Mouse (Mus musculus) ovary, adult 10 weeks (tissue): ENCODE measurements around the gene Tmed4. TPM values are rescaled to one million over a fixed set of nuclear protein-coding genes. Genes with fewer than 3 reads are reported as not detected.

Source experiments
- polyA plus RNA-seq: library from polyadenylated mRNA; stranded (reverse); fragments of 350-450 nt; fragmentation: Illumina TruSeq; extraction: RNeasy Lipid Tissue Mini Kit (QIAGEN cat#74804); gene quantifications from one replicate; pipeline ENCODE4 v1.2.3, GENCODE M21; 2014

The Tmed4 gene
- 46.5 TPM for polyA plus RNA-seq

DNA sequence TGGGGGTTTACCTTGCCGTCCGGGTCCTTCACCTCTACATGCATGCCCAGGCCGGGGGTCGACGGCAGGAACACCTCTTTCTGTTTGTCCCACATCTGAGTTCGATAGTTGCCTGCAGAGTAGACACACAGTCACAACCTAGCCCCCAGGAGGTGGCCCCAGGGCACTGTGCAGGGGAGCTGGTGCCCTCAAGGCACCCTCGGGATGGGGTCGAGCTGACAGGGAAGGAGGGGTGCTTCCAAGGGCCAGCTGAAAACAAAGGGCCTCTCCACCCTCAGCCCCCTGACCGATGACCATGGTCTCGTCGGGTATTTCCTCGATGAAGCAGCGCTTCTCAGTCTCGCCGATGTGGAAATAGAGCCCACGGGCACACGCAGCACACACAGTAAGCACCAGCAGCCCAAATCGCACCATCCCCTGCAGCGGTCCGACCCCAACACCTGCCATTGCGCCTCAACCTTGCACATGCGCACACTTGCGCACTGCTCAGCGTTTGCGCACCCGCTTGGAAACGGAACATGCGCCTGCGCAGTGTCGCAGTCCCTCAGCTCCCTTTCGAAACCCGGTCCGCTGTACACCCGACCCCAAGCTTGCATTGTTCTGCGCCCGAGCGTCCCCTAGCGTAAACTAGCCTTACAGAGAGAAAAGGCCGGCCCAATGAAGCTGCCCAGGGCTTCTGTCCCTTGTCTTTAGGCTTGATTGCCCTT is at the start of gene Tmed4:
Tmed4 (minus strand) TSS at position 484 of the 707 bp plus-strand sequence.

GRCm38 (mm10) chr11:6291401-6292115 is 16.9 kb upstream of the Tmed4 start, which contains the start of gene Ogdh:
Gene Ogdh, plus strand, starts transcription at chr11:6291633.

DNA sequence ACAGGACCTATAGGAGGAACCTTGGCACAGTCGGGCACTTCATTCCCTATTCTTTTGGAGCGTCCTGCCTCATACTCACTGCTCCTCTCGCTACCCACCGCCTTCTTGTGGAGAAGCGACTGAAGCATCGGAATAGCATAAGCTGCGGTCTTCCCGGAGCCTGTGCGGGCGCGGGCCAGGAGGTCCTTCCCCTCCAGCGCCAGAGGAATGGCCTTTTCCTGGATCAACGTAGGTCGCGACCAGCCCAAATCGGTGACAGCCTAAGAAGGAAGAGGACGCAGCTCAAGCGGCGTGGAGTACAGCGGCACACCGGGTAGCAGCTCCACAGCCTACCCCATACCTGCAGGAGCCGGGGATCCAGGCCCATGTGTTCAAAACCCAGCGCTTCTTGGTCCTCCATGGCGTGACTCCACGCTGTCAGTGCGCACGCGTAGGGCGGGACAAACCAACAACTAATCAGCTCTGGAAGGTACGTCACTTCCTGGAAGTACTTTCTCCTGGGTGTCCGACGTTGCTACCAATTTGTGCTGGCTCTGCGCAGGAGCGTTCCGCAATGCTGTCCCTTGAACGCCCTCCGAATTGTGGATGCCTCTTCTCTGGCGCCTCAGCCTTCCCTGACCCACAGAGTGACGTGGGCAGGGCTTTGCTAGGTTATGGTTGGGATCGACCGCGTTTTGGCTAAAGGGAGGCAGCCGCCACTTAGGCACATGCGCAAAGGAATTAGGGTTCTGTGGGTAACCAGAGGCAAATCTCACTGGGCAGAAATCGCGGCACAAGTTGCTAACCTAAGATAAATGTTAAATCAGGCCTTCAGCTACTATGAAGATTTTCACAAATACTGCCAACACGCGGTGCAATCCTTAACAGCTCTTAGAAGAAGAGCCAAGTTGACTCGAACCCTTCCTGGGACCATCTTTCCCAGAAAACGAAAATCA is 7.1 kb downstream of the Tmed4 start, which contains the start of gene Ddx56:
Ddx56 (minus strand) TSS at position 453 of the 935 bp plus-strand sequence.

DNA sequence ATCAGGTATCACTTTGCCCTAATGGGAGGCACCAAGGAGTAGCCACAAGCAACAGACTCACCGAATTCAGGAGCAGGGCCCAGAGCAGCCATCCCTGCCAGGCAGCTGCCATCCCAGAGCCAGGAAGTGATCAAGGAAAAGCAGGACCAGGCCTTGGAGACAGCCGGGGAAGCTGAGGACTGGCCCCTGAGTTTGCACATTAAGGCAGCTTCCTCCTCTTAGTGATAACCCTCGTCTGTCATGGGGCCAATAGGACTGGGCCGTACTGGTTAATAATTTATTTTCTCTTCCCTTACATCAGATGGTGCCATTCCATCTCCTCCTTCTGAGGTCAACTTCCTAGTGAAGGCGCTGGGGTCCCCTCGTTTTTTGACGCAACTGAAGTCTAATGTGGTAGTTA is 44.7 kb downstream of the Tmed4 start, which contains the start of gene Npc1l1:
Npc1l1 (minus strand) TSS at position 132 of the 400 bp plus-strand sequence.

Other genes starting within 250 kb of the Tmed4 start
- 0.17 TPM for gene Camk2b, start 208.5 kb downstream of the Tmed4 start, polyA plus RNA-seq
- gene A730071L15Rik, start 74.8 kb downstream of the Tmed4 start, polyA plus RNA-seq = not detected
- 21.9 TPM for gene Nudcd3, start 74.5 kb downstream of the Tmed4 start, polyA plus RNA-seq
- not detected for gene Npc1l1, start 44.7 kb downstream of the Tmed4 start, polyA plus RNA-seq
- gene Ddx56, start 7.1 kb downstream of the Tmed4 start, polyA plus RNA-seq = 8.7 TPM
- 64.3 TPM for gene Ogdh, start 16.8 kb upstream of the Tmed4 start, polyA plus RNA-seq
- gene Zmiz2, start 114.2 kb upstream of the Tmed4 start, polyA plus RNA-seq = 0.63 TPM
- gene Ppia, start 140.6 kb upstream of the Tmed4 start, polyA plus RNA-seq = 1,012 TPM
- gene H2afv, start 169.6 kb upstream of the Tmed4 start, polyA plus RNA-seq = 19.9 TPM
- gene Purb, start 201.0 kb upstream of the Tmed4 start, polyA plus RNA-seq = 347 TPM
- not detected for gene Myo1g, start 246.1 kb upstream of the Tmed4 start, polyA plus RNA-seq